Mouse (Mus musculus) mature B cell (primary cell): ENCODE results near the gene Slc39a1.
"Not testable (repeated sequence)": the region's sequence is repeated elsewhere in the genome, so short reads cannot be mapped to it uniquely, and the experiment has no call there.

ENCODE experiments used
- in situ Hi-C: fragments of 300-500 bp; cut with MboI; formaldehyde crosslinking; loops from 2 replicates; pipeline ENCODE4 v1.14.3; 2019

Slc39a1 gene

DNA sequence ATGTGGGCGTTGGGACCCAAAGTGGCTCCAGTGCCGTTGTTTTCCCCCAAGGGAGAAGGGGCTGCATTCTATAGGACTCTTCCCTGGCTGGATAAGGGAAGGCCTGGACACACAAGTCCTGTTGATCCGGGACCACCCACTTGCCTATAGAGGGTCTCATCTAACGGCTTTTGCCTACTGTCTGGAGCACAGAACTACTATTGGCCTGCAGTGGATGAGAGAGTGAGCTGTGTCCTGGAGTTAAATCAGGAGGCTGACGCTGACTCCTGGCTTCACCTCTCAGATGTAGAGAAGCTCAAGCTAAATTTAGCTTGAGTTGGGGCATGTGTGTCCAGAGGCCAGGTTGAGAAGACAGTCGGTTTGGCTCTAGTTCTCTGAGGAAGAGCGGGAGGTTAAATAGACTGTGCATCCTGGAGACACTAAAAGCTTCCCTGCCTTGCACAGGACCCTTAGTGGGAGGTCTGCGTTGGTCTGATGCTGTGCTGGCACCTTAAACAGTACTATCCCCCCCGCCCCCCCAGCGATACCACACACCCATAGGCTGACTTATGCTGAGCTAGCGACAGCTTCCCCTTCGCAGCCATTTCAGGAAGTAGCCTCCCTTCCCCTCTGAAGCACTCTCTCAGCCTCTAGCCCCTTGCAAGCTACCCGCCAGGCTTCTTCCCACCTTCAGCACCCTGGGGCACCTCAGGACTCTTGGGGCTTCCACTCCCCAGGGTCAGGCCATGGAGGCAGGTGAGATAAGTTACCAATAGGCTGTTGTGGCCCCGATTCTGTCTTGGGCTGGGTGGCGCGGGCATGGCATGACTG, 18.2 kb downstream of the Slc39a1 start:
- in situ Hi-C loops: no loop called here

- in situ Hi-C loops: no loop called here
These were observed 19.2 kb downstream of the Slc39a1 start for GRCm38 (mm10) chr3:90266901-90267775.

- in situ Hi-C loops: no loop called here
These were observed 20.2 kb downstream of the Slc39a1 start for GRCm38 (mm10) chr3:90268190-90268589.

- in situ Hi-C loops: no loop called here
These were observed 21.0 kb downstream of the Slc39a1 start for GRCm38 (mm10) chr3:90268971-90269370.

DNA sequence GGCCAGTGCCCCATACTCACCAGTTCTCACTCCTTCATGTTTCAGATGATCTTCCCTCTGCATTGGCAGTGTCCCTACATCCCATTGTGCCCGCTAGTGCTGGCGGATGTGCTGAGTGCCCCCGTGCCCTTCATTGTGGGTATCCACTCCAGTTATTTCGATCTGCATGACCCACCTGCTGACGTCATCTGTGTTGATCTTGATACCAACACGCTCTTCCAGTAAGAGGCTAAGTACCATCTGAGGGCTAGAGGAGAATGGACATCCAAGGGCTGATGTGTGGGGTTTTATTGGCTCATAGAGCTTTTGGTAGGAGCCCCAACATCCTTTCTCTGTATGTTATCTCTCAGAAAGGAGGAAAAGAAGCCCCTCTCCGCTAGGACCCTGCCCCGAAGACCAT, 22.8 kb downstream of the Slc39a1 start:
- in situ Hi-C loops: no loop called here

GRCm38 (mm10) chr3:90272170-90272569, 24.2 kb downstream of the Slc39a1 start:
- in situ Hi-C loops: no loop called here

DNA sequence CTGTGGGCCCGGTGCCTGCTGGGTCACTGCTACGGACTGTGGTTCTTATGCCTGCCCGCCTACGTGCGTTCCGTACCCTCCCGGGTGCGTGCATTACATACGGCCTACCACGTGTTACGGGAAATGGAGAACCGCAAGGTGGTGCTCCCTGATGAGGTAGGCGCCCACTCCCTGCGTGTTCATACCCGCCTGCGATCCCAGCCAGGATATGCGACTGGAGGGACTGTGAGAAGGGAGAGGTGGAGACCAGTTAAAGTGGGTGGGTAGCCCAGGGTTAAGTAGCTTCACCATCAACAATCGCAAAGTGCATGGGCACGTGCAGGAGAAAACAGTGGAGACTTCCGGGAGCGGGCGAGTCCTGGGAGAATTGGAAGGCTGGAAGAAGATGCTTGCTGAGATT, 25.9 kb downstream of the Slc39a1 start:
- in situ Hi-C loops: no loop called here

GRCm38 (mm10) chr3:90275286-90275685, 27.3 kb downstream of the Slc39a1 start:
- in situ Hi-C loops: no loop called here

GRCm38 (mm10) chr3:90276858-90277257, 28.9 kb downstream of the Slc39a1 start:
- in situ Hi-C loops: no loop called here

DNA sequence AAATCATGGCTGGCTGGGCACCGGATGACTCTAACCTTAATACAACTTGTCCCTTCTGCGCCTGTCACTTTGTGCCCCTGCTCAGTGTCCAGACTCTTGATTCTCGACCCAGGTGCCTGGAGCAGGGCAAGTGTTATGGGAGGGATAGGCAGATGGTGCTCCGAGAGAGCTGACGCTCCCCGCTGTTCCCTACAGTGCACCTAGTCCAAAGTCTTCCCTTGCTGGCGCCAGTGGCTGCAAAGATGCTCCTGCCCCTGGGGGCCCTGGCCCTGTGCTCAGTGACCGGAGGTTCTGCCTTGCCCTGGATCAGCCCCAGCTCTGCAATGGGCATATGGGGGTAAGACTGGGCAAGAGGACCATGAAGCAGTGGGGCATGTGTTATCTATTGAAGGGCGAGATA, 29.8 kb downstream of the Slc39a1 start:
- in situ Hi-C loops: no loop called here

DNA sequence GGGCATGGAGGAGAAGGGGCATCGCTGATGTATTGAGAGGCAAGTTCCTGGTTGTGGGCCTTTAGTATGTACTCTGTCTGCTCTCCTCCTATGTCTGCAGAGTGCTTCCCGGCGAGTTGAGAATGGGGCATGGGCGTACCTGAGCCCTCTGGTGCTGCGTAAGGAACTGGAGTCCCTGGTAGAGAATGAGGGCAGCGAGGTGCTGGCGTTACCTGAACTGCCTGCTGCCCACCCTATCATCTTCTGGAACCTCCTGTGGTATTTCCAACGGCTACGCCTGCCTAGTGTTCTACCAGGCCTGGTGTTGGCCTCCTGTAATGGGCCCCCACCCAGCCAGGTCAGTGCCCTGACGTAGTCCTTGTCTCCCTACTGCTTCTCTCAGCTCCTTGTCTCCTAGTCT, 30.2 kb downstream of the Slc39a1 start:
- in situ Hi-C loops: no loop called here

GRCm38 (mm10) chr3:90279216-90279615, 31.2 kb downstream of the Slc39a1 start:
- in situ Hi-C loops: no loop called here

GRCm38 (mm10) chr3:90279743-90280142, 31.8 kb downstream of the Slc39a1 start:
- in situ Hi-C loops: no loop called here

GRCm38 (mm10) chr3:90280708-90281107, 32.7 kb downstream of the Slc39a1 start:
- in situ Hi-C loops: no loop called here

DNA sequence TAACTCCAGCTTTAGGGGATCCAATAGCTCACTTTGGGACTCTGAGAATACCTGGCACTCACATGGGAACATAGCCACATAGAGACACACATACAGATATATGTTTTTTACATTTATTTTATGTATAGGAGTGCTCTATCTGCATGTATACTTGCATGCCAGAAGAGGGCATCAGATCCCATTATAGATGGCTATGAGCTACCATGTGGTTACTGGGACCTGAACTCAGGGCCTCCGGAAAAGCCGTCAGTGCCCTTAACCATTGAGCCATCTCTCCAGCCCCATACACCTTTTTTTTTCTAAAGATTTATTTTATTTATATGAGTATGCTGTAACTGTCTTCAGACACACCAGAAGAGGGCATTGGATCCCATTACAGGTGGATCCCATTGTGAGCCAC, 36.2 kb downstream of the Slc39a1 start:
- in situ Hi-C loops: no loop called here

- in situ Hi-C loops: not testable (repeated sequence)
These were observed 41.4 kb downstream of the Slc39a1 start for GRCm38 (mm10) chr3:90289403-90289802.

- in situ Hi-C loops: no loop called here
These were observed 42.6 kb downstream of the Slc39a1 start for GRCm38 (mm10) chr3:90290602-90291001.

DNA sequence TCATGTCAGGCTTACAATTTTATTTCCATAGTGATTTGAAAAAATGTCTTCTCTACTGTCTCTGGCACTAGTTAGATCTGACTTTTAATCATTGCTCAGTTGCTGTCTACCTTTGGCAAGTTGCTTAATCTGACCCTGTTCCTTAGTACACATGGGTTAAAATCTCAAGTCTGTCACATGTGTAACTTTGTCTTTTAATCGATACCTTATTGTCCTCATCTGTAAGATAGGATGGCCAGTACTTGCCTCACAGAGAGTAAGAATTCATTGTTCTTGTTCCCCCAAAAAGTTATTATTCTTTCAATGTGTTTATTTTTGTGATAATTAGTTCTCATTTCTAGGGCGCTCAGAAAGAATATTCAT, 44.0 kb downstream of the Slc39a1 start:
- in situ Hi-C loops: no loop called here

DNA sequence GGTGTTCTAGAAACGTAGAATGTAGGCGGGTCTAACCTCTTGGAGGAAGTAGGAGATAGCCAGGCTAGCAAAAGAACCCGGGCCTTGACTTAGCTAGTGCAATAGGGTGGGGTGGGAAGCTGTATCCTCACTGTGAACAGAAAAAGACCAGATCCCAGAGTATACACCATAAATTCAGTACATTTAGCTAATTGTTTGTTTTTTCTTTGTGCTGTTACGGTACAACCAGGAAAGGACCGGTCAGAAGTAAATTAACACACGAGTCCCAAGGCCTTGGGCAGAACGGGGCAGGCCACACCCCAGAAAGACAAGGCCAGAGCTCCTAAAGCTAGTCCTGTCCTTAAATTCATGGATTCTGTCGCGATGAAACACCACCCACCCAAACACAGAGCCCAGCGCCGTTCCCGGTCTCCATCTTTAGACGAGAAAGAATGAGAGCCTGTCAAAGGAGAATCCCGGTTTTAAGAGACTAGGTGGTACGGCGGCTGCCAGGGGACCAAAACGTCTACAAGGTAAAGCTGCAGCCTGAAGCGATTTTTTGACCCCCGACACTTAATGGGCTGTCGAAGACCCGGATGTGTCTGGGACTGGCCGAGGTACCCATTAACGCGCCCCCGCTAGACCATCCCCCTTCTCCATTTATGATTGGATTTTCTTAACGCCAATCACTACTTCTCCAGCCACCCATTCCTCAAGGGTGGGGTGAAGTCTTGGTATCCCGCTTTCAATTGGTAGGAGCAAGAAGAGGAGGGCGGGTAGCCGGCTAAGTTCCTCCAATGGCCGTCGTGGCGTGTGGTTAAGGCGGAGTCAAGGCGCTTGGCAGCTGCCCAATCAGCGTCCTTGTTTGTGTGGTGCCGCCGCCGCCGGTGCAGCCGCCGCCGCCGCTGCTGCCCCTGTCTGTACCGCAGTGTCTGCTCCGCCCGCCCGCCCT, 44.6 kb downstream of the Slc39a1 start, which contains the start of gene Gatad2b:
Gene Gatad2b, plus strand, starts transcription at position 834 of the 931 bp plus-strand sequence.
- in situ Hi-C loops: no loop called here

GRCm38 (mm10) chr3:90293352-90294063, 45.5 kb downstream of the Slc39a1 start:
- in situ Hi-C loops: no loop called here

DNA sequence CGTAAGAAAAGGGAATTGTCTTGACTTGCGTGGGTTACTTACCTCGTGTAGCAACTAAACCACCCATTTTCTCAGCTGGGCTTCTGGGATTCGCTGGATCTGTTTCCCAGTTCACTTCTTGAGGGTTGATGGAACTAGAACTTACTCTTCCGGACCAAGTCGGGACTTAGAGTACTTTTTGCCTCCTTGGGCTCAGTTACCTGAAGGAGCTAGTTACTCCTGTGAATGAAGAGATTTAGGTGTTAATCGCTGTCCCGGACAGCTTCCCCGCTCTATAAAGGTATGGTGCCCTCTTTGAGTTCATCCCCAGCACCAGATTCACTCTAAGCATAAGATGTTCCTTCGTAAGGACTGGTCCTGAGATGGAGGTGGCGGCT, 46.1 kb downstream of the Slc39a1 start:
- in situ Hi-C loops: no loop called here
